8 mouse cellular contexts compared by ENCODE assay signal in the genomic region with DNA sequence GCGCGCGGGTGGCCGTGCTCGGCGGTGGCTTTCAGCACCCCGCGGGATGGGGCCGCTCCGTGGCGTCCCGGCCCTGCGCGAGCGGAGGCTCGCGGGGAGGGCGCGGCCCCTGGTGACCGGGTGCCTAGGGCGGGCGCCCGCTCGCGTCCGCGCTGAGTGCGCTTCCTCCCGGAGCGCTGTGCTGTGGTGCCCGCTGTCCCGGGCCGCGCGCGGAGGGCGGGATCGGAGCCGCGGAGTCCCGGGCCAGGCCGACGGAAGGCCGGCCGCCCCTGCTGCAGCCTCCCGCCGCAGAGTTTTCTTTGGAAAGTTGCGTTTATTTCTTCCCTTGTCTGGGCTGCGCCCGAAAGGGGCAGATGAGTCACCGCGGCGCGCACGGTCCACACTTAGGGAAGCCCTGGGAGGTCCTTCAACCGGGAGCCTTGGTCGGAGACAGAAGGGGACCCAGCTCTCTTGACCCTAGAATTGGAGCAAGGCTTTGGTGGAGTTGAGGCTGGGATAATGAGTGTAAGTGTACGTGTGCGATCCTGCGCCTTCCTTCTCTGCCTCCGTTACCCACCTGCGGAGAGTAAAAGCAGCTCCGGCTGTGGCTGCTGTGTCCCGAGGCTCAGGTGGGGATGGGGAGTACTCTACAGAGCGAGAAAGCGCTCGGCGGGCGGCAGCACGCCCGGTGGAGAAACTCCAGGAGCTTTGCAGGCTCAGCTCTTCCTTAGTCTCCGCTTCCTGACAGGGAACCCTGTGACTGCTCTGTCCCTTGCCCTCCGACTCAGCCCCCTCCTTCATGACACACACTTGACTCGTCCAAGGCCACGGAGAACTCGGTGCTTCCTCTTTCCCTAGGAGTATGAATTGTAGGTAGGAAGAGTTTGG. TPM values are rescaled to one million over a fixed set of nuclear protein-coding genes. Genes with fewer than 3 reads are reported as not detected.
A peak's percentile ranks its signal among the peaks of the same experiment; 100 is the strongest.
DNase-seq lines count a peak whose midpoint lies in the region; ATAC-seq and TF ChIP-seq lines count a peak whose summit lies in the region.

No protein-coding gene starts in this region.

- under 1% methylated on average over 53 of the region's 76 CpGs for WGBS in lung, embryonic 16.5 days
- 1% methylated on average over 70 of the region's 76 CpGs for WGBS in bone marrow, adult 2 months
- WGBS in heart, embryonic 15.5 days = under 1% methylated on average over 73 of the region's 76 CpGs

- H3K9ac ChIP-seq in lung, embryonic 16.5 days (ENCODE audit: low read length) = peak overlapping the region; percentile 71
- peak overlapping the region; percentile 68 for H3K9ac ChIP-seq in heart, embryonic 15.5 days

- H3K4me2 ChIP-seq in lung, embryonic 16.5 days (ENCODE audit: low read depth, low read length) = peak overlapping the region; percentile 100
- H3K4me2 ChIP-seq in heart, embryonic 15.5 days = peak overlapping the region; percentile 100

- peak; percentile 79 for ATAC-seq in lung, embryonic 16.5 days (ENCODE audit: low read depth)
- ATAC-seq in heart, embryonic 15.5 days (replicated peaks; ENCODE audit: insufficient number of reproducible peaks, insufficient read depth, low FRiP score, low read depth) = peak; percentile 71

- H3K27me3 ChIP-seq in lung, embryonic 16.5 days (ENCODE audit: control insufficient read depth, insufficient read depth, low read depth, low read length) = peaks cover 28% of the 10 kb centered on the region
- H3K27me3 ChIP-seq in heart, embryonic 15.5 days = peaks cover 69% of the 10 kb centered on the region

- no peak for DNase-seq in lung, postnatal 10 days
- DNase-seq in kidney, postnatal 4 days = peak; percentile 51 to 58
- peak; percentile 60 for DNase-seq in neural tube, embryonic 10.5 days (ENCODE audit: extremely low spot score, low spot score)
- DNase-seq in frontal cortex, postnatal 10 days (ENCODE audit: low spot score in 2 of 2) = no peak
- DNase-seq in spleen, postnatal 36 days (ENCODE audit: low spot score in 2 of 2) = no peak

- no peaks in the 10 kb centered on the region for H3K9me3 ChIP-seq in lung, embryonic 16.5 days (ENCODE audit: control insufficient read depth, low read length)
- H3K9me3 ChIP-seq in heart, embryonic 15.5 days (replicated peaks) = no peaks in the 10 kb centered on the region

- TF ChIP-seq POLR2A in bone marrow, adult 2 months (IDR thresholded peaks at IDR 0.05; ENCODE audit: borderline replicate concordance, control insufficient read depth, low read depth, low read length) = no peak

- H3K4me3 ChIP-seq in lung, embryonic 16.5 days (ENCODE audit: low read length) = peak overlapping the region; percentile 76
- H3K4me3 ChIP-seq in bone marrow, adult 2 months (replicated peaks; ENCODE audit: control insufficient read depth, low read depth, low read length) = peak overlapping the region; percentile 33
- H3K4me3 ChIP-seq in heart, embryonic 15.5 days = peak overlapping the region; percentile 79

- no peaks in the 10 kb centered on the region for H3K36me3 ChIP-seq in lung, embryonic 16.5 days (ENCODE audit: control insufficient read depth, insufficient read depth, low read length)
- H3K36me3 ChIP-seq in heart, embryonic 15.5 days = no peaks in the 10 kb centered on the region

- no peak for TF ChIP-seq CTCF in bone marrow, adult 2 months (IDR thresholded peaks at IDR 0.05; ENCODE audit: control insufficient read depth, insufficient read depth, low read length)

- peaks cover 9% of the 10 kb centered on the region for H3K4me1 ChIP-seq in lung, embryonic 16.5 days (replicated peaks; ENCODE audit: control insufficient read depth, insufficient read depth, low read length)
- no peaks in the 10 kb centered on the region for H3K4me1 ChIP-seq in bone marrow, adult 2 months (ENCODE audit: control insufficient read depth, insufficient read depth, low read length)
- H3K4me1 ChIP-seq in heart, embryonic 15.5 days (replicated peaks) = peaks cover 23% of the 10 kb centered on the region

- H3K27ac ChIP-seq in lung, embryonic 16.5 days (ENCODE audit: low read length) = no peak overlapping the region
- peak overlapping the region; percentile 9; the same call in 1 of the 2 replicates for H3K27ac ChIP-seq in bone marrow, adult 2 months (ENCODE audit: control insufficient read depth, insufficient read depth, low read depth, low read length, poor library complexity)
- peak overlapping the region; percentile 16 for H3K27ac ChIP-seq in heart, embryonic 15.5 days

RNA-seq across cellular contexts. Expression of a gene that starts 0.6 kb away (rescaled TPM):
- 4.2 TPM in 2 replicates for polyA plus RNA-seq in lung, embryonic 16.5 days (2015; fragmentation: Nextera tagmentation; extraction: Ambion mirVana)
- polyA plus RNA-seq in bone marrow, adult 2 months (2011; ENCODE audit: insufficient read depth, insufficient read length, low replicate concordance, missing spikeins) = 1.5 and 1.7 TPM in 2 replicates
- 4.0 and 6.0 TPM in 2 replicates for polyA plus RNA-seq in heart, embryonic 15.5 days (2015; fragmentation: Nextera tagmentation; extraction: Ambion mirVana)

RNA-seq across cellular contexts. Expression of a gene that starts 44.1 kb away (rescaled TPM):
- polyA plus RNA-seq in lung, embryonic 16.5 days (2015; fragmentation: Nextera tagmentation; extraction: Ambion mirVana) = 22.5 and 26.3 TPM in 2 replicates
- polyA plus RNA-seq in bone marrow, adult 2 months (2011; ENCODE audit: insufficient read depth, insufficient read length, low replicate concordance, missing spikeins) = 73.2 and 91.1 TPM in 2 replicates
- polyA plus RNA-seq in heart, embryonic 15.5 days (2015; fragmentation: Nextera tagmentation; extraction: Ambion mirVana) = 14.2 and 20.3 TPM in 2 replicates

RNA-seq across cellular contexts. Expression of a gene that starts 53.0 kb away (rescaled TPM):
- 70.5 and 82.9 TPM in 2 replicates for polyA plus RNA-seq in lung, embryonic 16.5 days (2015; fragmentation: Nextera tagmentation; extraction: Ambion mirVana)
- 78.2 and 86.6 TPM in 2 replicates for polyA plus RNA-seq in bone marrow, adult 2 months (2011; ENCODE audit: insufficient read depth, insufficient read length, low replicate concordance, missing spikeins)
- 41.6 and 42.3 TPM in 2 replicates for polyA plus RNA-seq in heart, embryonic 15.5 days (2015; fragmentation: Nextera tagmentation; extraction: Ambion mirVana)

Comparison
In these comparisons a context has a peak if more than half of its experiments do, and no peak if none do; other contexts are left out.
1. DNase-seq: peak in kidney, postnatal 4 days (2 of 2) and neural tube, embryonic 10.5 days (single experiment); none in lung, postnatal 10 days (single experiment), frontal cortex, postnatal 10 days (0 of 2) and spleen, postnatal 36 days (0 of 2).
2. Peak in every context shown above with its lines, with median percentiles within 50 percentile points of each other: H3K4me3 ChIP-seq.